Mouse (Mus musculus) adipocyte (in vitro differentiated cells): ENCODE results near the gene Zfr.
A peak's percentile ranks its signal among the peaks of the same experiment; 100 is the strongest.

ENCODE experiments used
- DNase-seq: peaks from one replicate; pipeline ENCODE4 v3.0.0-alpha.2; 2016; ENCODE audit warnings: low spot score

Gene Zfr

GRCm38 (mm10) chr15:12117242-12118092 is at the start of gene Zfr:
Zfr (plus strand) TSS chr15:12117831.
- peak; percentile 95 for DNase-seq

GRCm38 (mm10) chr15:12067971-12068370 is 49.7 kb upstream of the Zfr start:
- peak; percentile 28 for DNase-seq

- DNase-seq: no peak
Measured at GRCm38 (mm10) chr15:12068395-12069218, 49.0 kb upstream of the Zfr start.

GRCm38 (mm10) chr15:12072709-12073336 is 44.8 kb upstream of the Zfr start:
- no peak for DNase-seq

GRCm38 (mm10) chr15:12074426-12074825 is 43.2 kb upstream of the Zfr start:
- DNase-seq: no peak

- DNase-seq: no peak
Measured at GRCm38 (mm10) chr15:12082344-12082743, 35.3 kb upstream of the Zfr start.

- no peak for DNase-seq
Measured at GRCm38 (mm10) chr15:12084164-12084563, 33.5 kb upstream of the Zfr start.

- DNase-seq: peak; percentile 68
Measured at GRCm38 (mm10) chr15:12084859-12085258, 32.8 kb upstream of the Zfr start.

GRCm38 (mm10) chr15:12087634-12088033 is 30.0 kb upstream of the Zfr start:
- no peak for DNase-seq

- DNase-seq: no peak
Measured at GRCm38 (mm10) chr15:12088091-12088490, 29.5 kb upstream of the Zfr start.

- no peak for DNase-seq
Measured at GRCm38 (mm10) chr15:12090087-12090486, 27.5 kb upstream of the Zfr start.

GRCm38 (mm10) chr15:12090981-12091669 is 26.5 kb upstream of the Zfr start:
- no peak for DNase-seq

- peak; percentile 54 for DNase-seq
Measured at GRCm38 (mm10) chr15:12091781-12092458, 25.7 kb upstream of the Zfr start.

GRCm38 (mm10) chr15:12093026-12093960 is 24.3 kb upstream of the Zfr start:
- DNase-seq: no peak

- no peak for DNase-seq
Measured at GRCm38 (mm10) chr15:12093961-12094566, 23.6 kb upstream of the Zfr start.

GRCm38 (mm10) chr15:12096447-12096846 is 21.2 kb upstream of the Zfr start:
- DNase-seq: no peak

- no peak for DNase-seq
Measured at GRCm38 (mm10) chr15:12097344-12097743, 20.3 kb upstream of the Zfr start.

GRCm38 (mm10) chr15:12100912-12101311 is 16.7 kb upstream of the Zfr start:
- DNase-seq: peak; percentile 53

- DNase-seq: peak; percentile 74
Measured at GRCm38 (mm10) chr15:12103763-12104162, 13.9 kb upstream of the Zfr start.

GRCm38 (mm10) chr15:12104827-12105226 is 12.8 kb upstream of the Zfr start:
- no peak for DNase-seq
